Mouse (Mus musculus): ENCODE results near the gene Lmx1b. TPM values are rescaled to one million over a fixed set of nuclear protein-coding genes. Genes with fewer than 3 reads are reported as not detected.

Lmx1b gene
- total RNA-seq, 2 experiments from 2014 or later = not detected

GRCm38 (mm10) chr2:33547595-33547994 lies 92.7 kb downstream of the Lmx1b start:
- no peak for ATAC-seq (replicated peaks; ENCODE audit: low FRiP score, low TSS enrichment, poor library complexity, severe bottlenecking)

- no peak for ATAC-seq (replicated peaks; ENCODE audit: low FRiP score, low TSS enrichment, poor library complexity, severe bottlenecking)
Measured at GRCm38 (mm10) chr2:33546879-33547278, 93.4 kb downstream of the Lmx1b start.

GRCm38 (mm10) chr2:33546051-33546450 lies 94.3 kb downstream of the Lmx1b start:
- no peak for ATAC-seq (replicated peaks; ENCODE audit: low FRiP score, low TSS enrichment, poor library complexity, severe bottlenecking)

- no peak for ATAC-seq (replicated peaks; ENCODE audit: low FRiP score, low TSS enrichment, poor library complexity, severe bottlenecking)
Measured at GRCm38 (mm10) chr2:33544781-33545566, 95.3 kb downstream of the Lmx1b start.

DNA sequence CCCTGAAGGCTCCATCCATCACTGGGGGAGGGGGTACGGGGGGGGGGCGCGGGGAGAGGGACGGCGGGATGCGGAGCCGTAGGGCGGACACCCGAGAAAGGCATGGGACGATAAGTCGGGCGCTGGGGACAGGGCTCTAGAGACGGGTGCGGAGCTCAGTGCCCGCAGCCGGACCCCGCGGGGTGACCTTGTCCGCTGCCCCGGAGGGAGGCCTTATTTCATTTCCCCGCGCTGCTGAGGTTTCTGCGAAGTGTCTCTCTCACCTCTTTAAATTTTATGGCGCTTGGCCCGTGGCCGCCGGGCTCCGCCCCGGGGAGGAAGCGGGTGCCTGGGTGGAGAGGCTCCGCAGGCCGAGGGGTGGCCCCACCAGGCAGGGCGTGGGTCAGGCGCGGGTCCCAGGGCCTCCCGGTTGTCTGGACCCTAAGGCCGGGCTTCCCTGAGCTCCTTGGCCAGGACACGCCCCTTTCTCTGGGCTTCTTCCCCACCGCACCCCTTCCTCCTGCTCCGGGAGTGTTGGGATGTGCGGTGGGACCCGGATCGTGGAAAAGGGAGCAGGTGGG lies 96.0 kb downstream of the Lmx1b start:
- no peak for ATAC-seq (replicated peaks; ENCODE audit: low FRiP score, low TSS enrichment, poor library complexity, severe bottlenecking)

DNA sequence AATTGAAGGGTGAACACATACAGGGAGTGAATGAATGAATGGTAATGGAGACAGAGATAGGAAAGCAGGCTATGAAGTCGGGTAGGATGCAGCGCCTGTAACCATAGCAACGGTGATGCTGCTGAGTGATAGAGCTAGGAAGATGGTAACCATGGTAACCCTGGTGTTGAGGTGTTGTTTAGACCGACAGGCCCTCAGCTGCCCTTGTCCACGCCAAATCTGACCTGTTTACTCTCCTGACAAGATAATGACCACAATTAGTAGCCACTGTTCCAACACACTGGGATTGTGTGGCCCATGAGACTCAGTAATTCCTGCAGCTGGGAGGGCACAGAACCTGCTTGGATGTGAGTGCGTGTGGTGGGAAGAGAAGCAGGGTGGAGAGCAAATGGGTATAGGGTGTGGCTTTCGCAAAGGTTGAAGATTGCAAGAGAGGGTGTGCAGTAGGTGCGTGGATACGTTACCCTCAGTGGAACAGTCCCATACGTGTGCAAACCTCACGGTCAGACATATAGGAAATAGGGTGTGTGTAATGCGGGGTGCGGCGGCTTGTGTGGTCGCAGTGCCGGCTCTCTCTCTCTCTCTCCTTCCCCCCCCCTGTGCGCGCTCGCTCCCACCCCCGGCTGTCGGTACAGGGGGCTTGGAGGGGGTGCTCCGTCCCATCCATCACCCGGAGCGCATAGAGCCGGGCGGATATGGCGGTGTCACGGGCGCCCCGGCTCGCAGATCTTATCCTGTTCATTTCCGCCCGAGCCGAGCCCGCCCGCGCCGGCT lies 96.7 kb downstream of the Lmx1b start:
- no peak for ATAC-seq (replicated peaks; ENCODE audit: low FRiP score, low TSS enrichment, poor library complexity, severe bottlenecking)

GRCm38 (mm10) chr2:33542696-33543428 lies 97.4 kb downstream of the Lmx1b start:
- ATAC-seq (replicated peaks; ENCODE audit: low FRiP score, low TSS enrichment, poor library complexity, severe bottlenecking) = no peak; the same call in 1 of the 2 replicates

- no peak for ATAC-seq (replicated peaks; ENCODE audit: low FRiP score, low TSS enrichment, poor library complexity, severe bottlenecking)
Measured at GRCm38 (mm10) chr2:33525274-33526055, 114.8 kb downstream of the Lmx1b start.

DNA sequence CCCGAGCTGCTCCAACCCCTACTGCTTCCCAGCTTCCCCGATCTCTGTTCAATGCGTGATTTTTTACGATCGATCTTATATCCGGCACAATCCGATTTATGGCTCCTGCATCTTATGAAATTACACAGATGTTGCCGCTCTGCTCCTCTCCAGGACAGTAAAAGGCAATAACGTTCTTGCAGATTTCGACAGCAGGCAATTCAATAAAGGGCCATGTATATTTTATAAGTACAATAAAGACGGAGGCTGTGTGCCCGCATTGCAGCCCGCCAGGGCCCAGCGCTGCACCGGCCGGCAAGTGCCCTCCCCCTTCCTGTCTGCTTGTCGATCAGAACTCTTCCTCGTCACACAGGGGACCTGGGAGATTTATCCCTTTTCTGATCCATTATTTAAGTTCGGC lies 124.5 kb downstream of the Lmx1b start:
- ATAC-seq (replicated peaks; ENCODE audit: low FRiP score, low TSS enrichment, poor library complexity, severe bottlenecking) = no peak

- no peak for ATAC-seq (replicated peaks; ENCODE audit: low FRiP score, low TSS enrichment, poor library complexity, severe bottlenecking)
Measured at GRCm38 (mm10) chr2:33515431-33515830, 124.9 kb downstream of the Lmx1b start.

Other genes starting within 250 kb of the Lmx1b start
- gene Zbtb34, start 209.2 kb downstream of the Lmx1b start, total RNA-seq (2014; fragmentation: Nextera tagmentation) = 13.7 and 20.6 TPM in 2 replicates
- 3.1 and 3.5 TPM in 2 replicates for gene Zbtb34, start 209.2 kb downstream of the Lmx1b start, total RNA-seq (2017)
- 12.0 and 12.4 TPM in 2 replicates for gene Zbtb43, start 172.0 kb downstream of the Lmx1b start, total RNA-seq (2014; fragmentation: Nextera tagmentation)
- gene Zbtb43, start 172.0 kb downstream of the Lmx1b start, total RNA-seq (2017) = 13.3 and 17.8 TPM in 2 replicates
- 43.6 and 57.1 TPM in 2 replicates for gene Mvb12b, start 247.4 kb upstream of the Lmx1b start, total RNA-seq (2014; fragmentation: Nextera tagmentation)
- 11.3 and 15.2 TPM in 2 replicates for gene Mvb12b, start 247.4 kb upstream of the Lmx1b start, total RNA-seq (2017)

Measured in megakaryocyte-erythroid progenitor cell, adult 5-6 weeks (primary cell).